13 mouse cellular contexts compared by ENCODE assay signal in the genomic region with DNA sequence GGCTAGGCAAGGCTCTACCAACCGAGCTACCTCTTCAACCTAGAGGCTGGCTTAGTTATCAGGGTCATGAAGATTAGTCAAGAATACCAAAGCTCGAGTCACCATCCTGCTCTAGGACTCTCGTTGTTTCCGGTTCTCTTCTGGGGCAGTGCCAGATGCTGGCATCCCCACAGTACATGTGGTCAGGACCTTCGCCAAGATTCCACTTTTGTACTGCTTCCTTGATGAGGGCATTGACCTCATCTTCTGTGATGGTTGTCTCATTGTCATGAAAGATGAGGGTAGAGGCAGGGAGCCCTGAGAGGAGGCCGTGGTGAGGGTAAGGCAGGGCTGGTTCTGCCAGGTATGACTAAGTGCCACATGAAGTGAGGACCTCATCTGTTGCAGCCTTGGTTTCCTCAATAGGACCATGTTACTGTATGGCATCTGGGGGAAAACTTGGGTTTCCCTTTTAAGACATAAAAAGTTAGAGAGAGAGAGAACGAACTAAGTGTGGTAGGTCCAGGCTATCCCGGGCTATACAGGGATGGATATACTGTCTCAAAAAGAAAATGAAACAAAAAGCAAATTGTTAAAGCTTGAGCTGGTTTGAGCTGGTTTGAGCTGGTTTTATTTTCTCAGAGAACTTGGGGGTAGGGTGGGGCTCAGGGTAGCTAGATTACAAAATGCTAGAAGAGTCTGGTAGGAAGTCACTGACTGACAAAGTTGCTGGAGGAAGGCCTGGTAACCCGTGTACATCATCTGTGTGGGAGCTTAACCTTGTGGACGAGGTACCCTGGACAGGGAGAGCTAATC. TPM values are rescaled to one million over a fixed set of nuclear protein-coding genes. Genes with fewer than 3 reads are reported as not detected.
DNase-seq lines count a peak whose midpoint lies in the region; ATAC-seq and TF ChIP-seq lines count a peak whose summit lies in the region.
"Had no signal": no experiment of that assay in that cellular context is flagged by ENCODE, and none has a peak within 500 bp of the region (broad histone marks: within the 10 kb centered on the region; RNA-seq: fewer than 3 reads in every experiment).

No protein-coding gene starts in this region.

- no peaks in the 10 kb centered on the region for H3K4me1 ChIP-seq in kidney, embryonic 14.5 days (ENCODE audit: control insufficient read depth, insufficient read depth, low read length)
- H3K4me1 ChIP-seq in liver, postnatal 0 days (ENCODE audit: insufficient read depth) = peaks cover 5% of the 10 kb centered on the region

- no peaks in the 10 kb centered on the region for H3K36me3 ChIP-seq in kidney, embryonic 14.5 days (ENCODE audit: control insufficient read depth, insufficient read depth, low read length)
- H3K36me3 ChIP-seq in liver, postnatal 0 days (replicated peaks; ENCODE audit: insufficient read depth, low read length) = no peaks in the 10 kb centered on the region
- H3K36me3 ChIP-seq: hindbrain, embryonic 13.5 days; midbrain, embryonic 15.5 days had no signal

- no peak for TF ChIP-seq CTCF in liver, postnatal 0 days (IDR thresholded peaks at IDR 0.05; ENCODE audit: low read depth)

- H3K4me3 ChIP-seq in kidney, embryonic 14.5 days (ENCODE audit: low read length) = no peak overlapping the region
- no peak overlapping the region for H3K4me3 ChIP-seq in liver, postnatal 0 days (ENCODE audit: low read depth, low read length)
- H3K4me3 ChIP-seq: hindbrain, embryonic 13.5 days; midbrain, embryonic 15.5 days had no signal

- no peak for TF ChIP-seq EP300 in liver, postnatal 0 days (IDR thresholded peaks at IDR 0.05; ENCODE audit: low read depth)

- no peaks in the 10 kb centered on the region for H3K27me3 ChIP-seq in kidney, embryonic 14.5 days (ENCODE audit: control insufficient read depth, insufficient read depth, low read length)
- H3K27me3 ChIP-seq in liver, postnatal 0 days (ENCODE audit: insufficient read depth, low read length) = no peaks in the 10 kb centered on the region
- H3K27me3 ChIP-seq: hindbrain, embryonic 13.5 days; midbrain, embryonic 15.5 days had no signal

- WGBS in kidney, embryonic 14.5 days = 89% methylated on average over 10 of the region's 10 CpGs
- 77% methylated on average over 10 of the region's 10 CpGs for WGBS in liver, postnatal 0 days (ENCODE audit: insufficient replicate concordance)

- 0 out of 2 replicates have a peak, but pooled peaks cover 2% of the 10 kb centered on the region for H3K9me3 ChIP-seq in kidney, embryonic 14.5 days (ENCODE audit: control insufficient read depth, low read length)
- H3K9me3 ChIP-seq in liver, postnatal 0 days (ENCODE audit: low read length) = peaks cover 4% of the 10 kb centered on the region; the same call in 1 of the 2 replicates
- H3K9me3 ChIP-seq: midbrain, embryonic 15.5 days had no signal

- DNase-seq in kidney, adult 18-20 months = peak; percentile 15
- peak; percentile 74 for DNase-seq in CD4-positive, CD25-positive, alpha-beta regulatory T cell, adult 2 months (ENCODE audit: low read depth, low spot score)
- DNase-seq in adrenal gland, postnatal 25 days = peak; percentile 27
- DNase-seq in c-Kit-positive CD71-positive TER-119-positive erythroid progenitor cells, embryonic 14.5 days (ENCODE audit: low spot score) = no peak
- DNase-seq in liver, postnatal 0 days = no peak
- DNase-seq in gastrocnemius, postnatal 4 days (ENCODE audit: low spot score in 2 of 2) = no peak
- DNase-seq: cerebellum, postnatal 14 days; thymus, postnatal 36 days had no signal

- H3K4me2 ChIP-seq in kidney, embryonic 14.5 days (replicated peaks; ENCODE audit: low read depth, low read length) = no peak overlapping the region
- H3K4me2 ChIP-seq in liver, postnatal 0 days (ENCODE audit: low read depth, low read length) = no peak overlapping the region
- H3K4me2 ChIP-seq: hindbrain, embryonic 13.5 days; midbrain, embryonic 15.5 days had no signal

- no peak for ATAC-seq in kidney, embryonic 14.5 days (ENCODE audit: low FRiP score, low TSS enrichment)
- peak; percentile 6; the same call in 1 of the 2 replicates for ATAC-seq in megakaryocyte progenitor cell, adult 5-6 weeks (replicated peaks; ENCODE audit: poor library complexity)
- ATAC-seq in liver, postnatal 0 days = no peak
- ATAC-seq: midbrain, embryonic 15.5 days had no signal

- no peak overlapping the region for H3K9ac ChIP-seq in kidney, embryonic 14.5 days (ENCODE audit: low read depth, low read length)
- no peak overlapping the region for H3K9ac ChIP-seq in liver, postnatal 0 days (replicated peaks)
- H3K9ac ChIP-seq: hindbrain, embryonic 13.5 days; liver, embryonic 14.5 days; midbrain, embryonic 15.5 days had no signal

- H3K27ac ChIP-seq in kidney, embryonic 14.5 days (ENCODE audit: low read depth, low read length) = no peak overlapping the region
- H3K27ac ChIP-seq in liver, postnatal 0 days (ENCODE audit: low read depth) = no peak overlapping the region
- H3K27ac ChIP-seq: hindbrain, embryonic 13.5 days; liver, embryonic 14.5 days; midbrain, embryonic 15.5 days had no signal

RNA-seq across cellular contexts. Expression of gene Gfpt1, which starts 4.6 kb away (rescaled TPM):
- polyA plus RNA-seq in kidney, embryonic 14.5 days (2014; fragmentation: Nextera tagmentation; extraction: Ambion mirVana) = 16.8 and 22.3 TPM in 2 replicates
- 37.9 and 40.4 TPM in 2 replicates for total RNA-seq in adrenal gland, postnatal 25 days (2021)
- total RNA-seq in megakaryocyte progenitor cell, adult 5-6 weeks (2015) = 22.2 and 26.3 TPM in 2 replicates
- 15.0 and 21.9 TPM in 2 replicates for total RNA-seq in megakaryocyte progenitor cell, adult 5-6 weeks (2017)
- polyA plus RNA-seq in liver, postnatal 0 days (2015; fragmentation: Nextera tagmentation; extraction: Ambion mirVana) = 3.6 and 4.1 TPM in 2 replicates
- total RNA-seq in gastrocnemius, postnatal 4 days (2021) = 10 to 100 TPM; 52.6 TPM

RNA-seq across cellular contexts. Expression of gene Nfu1, which starts 29.0 kb away (rescaled TPM):
- polyA plus RNA-seq in kidney, embryonic 14.5 days (2014; fragmentation: Nextera tagmentation; extraction: Ambion mirVana) = 102 and 119 TPM in 2 replicates
- total RNA-seq in adrenal gland, postnatal 25 days (2021) = 74.2 and 76.8 TPM in 2 replicates
- total RNA-seq in megakaryocyte progenitor cell, adult 5-6 weeks (2015) = 104 and 108 TPM in 2 replicates
- total RNA-seq in megakaryocyte progenitor cell, adult 5-6 weeks (2017) = 76.0 and 86.0 TPM in 2 replicates
- 53.5 and 57.7 TPM in 2 replicates for polyA plus RNA-seq in liver, postnatal 0 days (2015; fragmentation: Nextera tagmentation; extraction: Ambion mirVana)
- 10 to 100 TPM; 61.7 to 68.1 TPM for total RNA-seq in gastrocnemius, postnatal 4 days (2021)

Comparison
In these comparisons a context has a peak if more than half of its experiments do, and no peak if none do; other contexts are left out.
1. DNase-seq: peak in kidney, adult 18-20 months (single experiment), CD4-positive, CD25-positive, alpha-beta regulatory T cell, adult 2 months (single experiment) and adrenal gland, postnatal 25 days (single experiment); none in c-Kit-positive CD71-positive TER-119-positive erythroid progenitor cells, embryonic 14.5 days (single experiment), liver, postnatal 0 days (single experiment) and gastrocnemius, postnatal 4 days (0 of 2).